Mouse (Mus musculus) stomach, postnatal 0 days (tissue): ENCODE results near the gene Nup210l.

ENCODE experiments used
- CTCF ChIP-seq: IDR thresholded peaks from 2 replicates; pipeline ENCODE4 v1.5.1; 2016; ENCODE audit warnings: antibody characterized with exemption, low read depth, mild to moderate bottlenecking, moderate library complexity
- EP300 ChIP-seq: optimal IDR thresholded peaks from 2 replicates; pipeline ENCODE3; 2016; ENCODE audit warnings: antibody characterized with exemption

DNA sequence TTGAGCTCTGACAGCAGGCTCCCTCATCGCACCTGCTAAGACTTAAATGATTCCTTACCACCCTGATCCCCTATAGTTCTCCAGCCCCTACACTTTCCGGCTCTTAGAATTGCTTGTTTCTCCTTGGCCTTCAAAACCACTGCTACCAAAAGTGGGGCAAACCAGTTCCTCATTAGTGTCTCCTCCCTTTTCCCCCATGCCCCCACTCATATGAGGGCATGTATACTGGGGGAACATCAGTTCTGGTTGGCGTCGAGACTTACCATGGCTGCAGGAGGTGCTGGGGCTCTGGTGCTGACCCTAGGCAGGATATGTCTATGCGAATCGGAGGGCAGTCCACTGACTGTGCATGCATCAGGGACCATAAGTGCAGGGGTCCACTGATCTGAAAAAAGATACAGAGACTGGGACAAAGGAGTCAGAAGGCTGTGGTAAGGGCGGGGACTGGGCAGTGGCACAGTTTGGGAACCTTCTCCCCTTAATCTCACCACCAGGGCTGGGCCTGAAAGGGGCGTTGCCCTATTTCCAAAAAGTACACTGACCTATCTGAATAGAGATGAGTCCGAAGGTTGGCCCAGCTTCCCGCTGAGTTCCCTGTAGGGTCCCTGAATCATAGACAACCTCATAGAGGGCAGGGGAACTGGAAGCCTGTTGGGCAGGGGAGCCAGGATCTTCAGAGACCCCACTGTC is 137.9 kb downstream of the Nup210l start:
- no peak for TF ChIP-seq CTCF
- TF ChIP-seq EP300: no peak
